Mouse (Mus musculus) heart, embryonic 13.5 days (tissue): ENCODE results near the gene Agmat. TPM values are rescaled to one million over a fixed set of nuclear protein-coding genes. Genes with fewer than 3 reads are reported as not detected.

ENCODE experiments used
- ATAC-seq: fragments of 200-750 bp; cut with Nextera tagmentation; 2 replicates; pipeline ENCODE4 v1.8.0; 2017; ENCODE audit warnings: moderate TSS enrichment; ENCODE audit not compliant: insufficient number of reproducible peaks, low FRiP score, low TSS enrichment; ENCODE audit errors: extremely low read depth
- H3K27ac ChIP-seq: fragments of 300-500 bp; sonication (generic); replicated peaks from 2 replicates; pipeline ENCODE4 v1.5.1; 2015; ENCODE audit warnings: moderate library complexity, mild to moderate bottlenecking, inconsistent platforms
- H3K27me3 ChIP-seq: fragments of 300-500 bp; sonication (generic); replicated peaks from 2 replicates; pipeline ENCODE4 v1.6.1; 2015; ENCODE audit warnings: mild to moderate bottlenecking, inconsistent platforms
- H3K36me3 ChIP-seq: fragments of 300-500 bp; sonication (generic); 2 replicates; pipeline ENCODE4 v1.6.1; 2015; ENCODE audit warnings: mild to moderate bottlenecking, inconsistent platforms
- H3K4me1 ChIP-seq: fragments of 300-500 bp; sonication (generic); 2 replicates; pipeline ENCODE4 v1.6.1; 2015; ENCODE audit warnings: inconsistent platforms
- H3K4me2 ChIP-seq: fragments of 300-500 bp; sonication (generic); 2 replicates; pipeline ENCODE4 v1.6.1; 2015; ENCODE audit warnings: inconsistent platforms, mild to moderate bottlenecking, moderate library complexity
- H3K4me3 ChIP-seq: fragments of 300-500 bp; sonication (generic); 2 replicates; pipeline ENCODE4 v1.5.1; 2015; ENCODE audit warnings: moderate library complexity, mild to moderate bottlenecking, inconsistent platforms
- H3K9ac ChIP-seq: fragments of 300-500 bp; sonication (generic); 2 replicates; pipeline ENCODE4 v1.6.1; 2015; ENCODE audit warnings: inconsistent platforms, mild to moderate bottlenecking, moderate library complexity
- H3K9me3 ChIP-seq: fragments of 300-500 bp; sonication (generic); 2 replicates; pipeline ENCODE4 v1.6.1; 2016; ENCODE audit warnings: inconsistent platforms
- WGBS: fragments of 180-500 bp; shearing (Covaris S2); methylation state at CpG from one replicate; pipeline ENCODE4 v1.1.7; 2015; ENCODE audit warnings: mixed read lengths; 5-methylcytosine and 5-hydroxymethylcytosine counted together
- polyA plus RNA-seq: library from polyadenylated mRNA; unstranded; fragments of >200 nt; fragmentation: Nextera tagmentation; extraction: Ambion mirVana; gene quantifications from 2 replicates; pipeline ENCODE4 v1.2.1, GENCODE M21; 2015

Agmat gene
- polyA plus RNA-seq, 1 experiment from 2014 or later: 1.0 TPM

DNA sequence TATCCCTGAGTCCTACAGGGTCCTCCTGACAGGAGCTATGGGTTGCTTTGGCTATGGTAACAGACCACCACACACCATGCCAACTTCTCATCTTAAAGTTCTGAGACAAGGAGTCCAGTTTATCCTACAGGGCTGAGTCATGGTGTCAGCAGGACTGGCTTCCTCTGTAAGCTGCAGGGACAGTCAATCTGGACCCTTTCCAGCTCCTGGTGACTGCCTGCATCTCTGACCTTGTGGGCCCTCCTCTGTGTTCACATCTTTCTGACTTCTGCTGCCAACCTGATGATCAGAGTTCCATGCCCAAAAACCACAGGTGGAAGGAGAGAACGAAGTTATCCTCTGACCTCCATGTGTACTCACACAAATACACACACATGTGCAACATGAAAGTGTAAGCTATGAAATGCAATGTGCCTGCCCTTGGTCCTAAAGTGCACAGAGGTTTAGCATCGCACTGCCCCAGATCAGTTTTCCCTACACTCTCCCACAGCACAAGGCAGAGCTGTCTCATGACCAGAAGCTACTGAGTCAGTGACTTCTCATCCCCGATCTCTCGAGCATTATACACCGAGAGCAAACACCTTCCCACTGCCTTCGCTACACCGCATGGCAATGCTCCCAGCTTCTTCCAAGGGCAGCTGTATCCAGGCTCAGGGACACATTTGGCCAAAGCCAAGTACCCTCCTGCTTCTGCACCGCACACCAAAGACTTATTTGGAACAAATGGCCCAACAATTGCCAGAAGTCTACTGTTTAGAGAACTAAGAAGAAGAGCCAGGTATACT, 34.9 kb downstream of the Agmat start:
- Histone ChIP-seq H3K36me3 (peaks cover 98% of the 10 kb centered on the region), H3K27ac (no peak overlapping the region), H3K4me2 (no peak overlapping the region), H3K9ac (no peak overlapping the region), H3K27me3 (no peaks in the 10 kb centered on the region), H3K4me3 (no peak overlapping the region), H3K9me3 (no peaks in the 10 kb centered on the region), H3K4me1 (no peaks in the 10 kb centered on the region)
- no peak; the same call in 1 of the 2 replicates for ATAC-seq
- WGBS: 92% methylated on average over 8 of the region's 8 CpGs

DNA sequence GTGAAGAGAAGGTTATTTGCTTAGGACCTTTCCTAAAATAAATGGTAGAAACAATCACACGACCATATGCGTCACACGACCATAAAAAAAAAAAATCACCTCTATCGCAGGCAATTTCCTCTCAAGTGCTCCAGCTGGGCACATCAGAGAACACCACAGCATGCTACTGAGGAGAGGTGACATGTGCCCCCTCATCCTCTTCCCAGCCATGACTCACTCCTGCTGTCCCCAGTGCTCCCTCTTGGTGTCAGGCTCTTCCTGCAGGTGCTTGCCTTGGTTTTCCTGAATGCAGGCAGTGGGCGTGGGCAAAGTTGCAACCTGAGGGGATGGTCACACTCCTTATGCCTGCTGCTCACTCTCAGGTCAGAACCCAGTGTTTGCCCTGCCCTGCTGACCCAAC, 38.4 kb downstream of the Agmat start:
- no peak for ATAC-seq
- Histone ChIP-seq H3K4me2 (no peak overlapping the region), H3K9ac (no peak overlapping the region), H3K4me1 (peaks cover 4% of the 10 kb centered on the region), H3K27me3 (no peaks in the 10 kb centered on the region), H3K27ac (no peak overlapping the region), H3K9me3 (no peaks in the 10 kb centered on the region), H3K4me3 (no peak overlapping the region), H3K36me3 (peaks cover 87% of the 10 kb centered on the region)
- 75% methylated on average over 5 of the region's 5 CpGs for WGBS

DNA sequence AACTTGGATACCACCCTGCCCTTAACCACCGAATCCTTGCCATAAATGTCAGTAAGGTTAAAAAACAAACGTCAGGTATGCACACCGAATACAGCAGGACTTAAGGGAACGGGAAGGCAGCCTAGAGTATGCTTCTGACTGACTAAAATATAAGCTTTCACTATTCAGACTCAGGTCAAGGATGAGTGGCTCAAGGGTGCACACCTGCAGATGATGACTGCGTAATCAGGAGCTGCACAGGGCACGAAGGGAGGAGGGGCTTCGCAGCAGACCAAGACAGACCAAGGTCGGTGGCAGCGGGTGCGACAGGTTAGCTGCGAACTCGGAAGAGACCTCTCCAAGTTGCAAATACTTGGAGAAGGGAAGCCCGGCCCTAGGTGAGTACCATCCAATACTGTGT, 39.7 kb downstream of the Agmat start:
- H3K36me3 ChIP-seq: peaks cover 74% of the 10 kb centered on the region
- H3K9ac ChIP-seq: no peak overlapping the region
- H3K4me3 ChIP-seq: no peak overlapping the region
- H3K9me3 ChIP-seq: no peaks in the 10 kb centered on the region
- H3K4me2 ChIP-seq: no peak overlapping the region
- no peak overlapping the region for H3K27ac ChIP-seq
- no peak for ATAC-seq
- H3K4me1 ChIP-seq: peaks cover 9% of the 10 kb centered on the region
- WGBS: 84% methylated on average over 13 of the region's 13 CpGs
- no peaks in the 10 kb centered on the region for H3K27me3 ChIP-seq

DNA sequence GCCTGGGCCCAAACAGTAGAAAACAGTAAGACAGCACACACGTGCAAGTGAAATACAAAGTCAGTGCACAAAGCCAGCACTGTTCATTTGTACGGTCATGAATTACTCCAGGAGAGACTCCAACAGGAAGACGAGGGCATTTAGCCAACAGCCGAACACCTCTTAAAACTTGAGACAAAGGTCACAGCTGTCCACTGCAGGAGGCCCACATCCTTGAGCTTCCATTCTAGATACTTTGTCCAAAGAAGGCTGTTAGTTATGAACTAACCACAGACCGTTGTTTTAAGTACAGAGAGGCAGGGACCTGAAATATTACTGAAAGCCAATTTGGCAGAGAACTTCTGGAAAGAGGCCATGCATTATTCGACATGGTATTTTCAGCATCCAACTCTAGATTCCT, 40.6 kb downstream of the Agmat start:
- H3K4me1 ChIP-seq: peaks cover 13% of the 10 kb centered on the region
- no peak overlapping the region for H3K4me3 ChIP-seq
- no peak overlapping the region for H3K4me2 ChIP-seq
- 81% methylated on average over 6 of the region's 6 CpGs for WGBS
- no peak for ATAC-seq
- no peak overlapping the region; the same call in 1 of the 2 replicates for H3K9ac ChIP-seq
- H3K9me3 ChIP-seq: no peaks in the 10 kb centered on the region
- H3K27me3 ChIP-seq: no peaks in the 10 kb centered on the region
- H3K36me3 ChIP-seq: peaks cover 65% of the 10 kb centered on the region
- no peak overlapping the region for H3K27ac ChIP-seq

DNA sequence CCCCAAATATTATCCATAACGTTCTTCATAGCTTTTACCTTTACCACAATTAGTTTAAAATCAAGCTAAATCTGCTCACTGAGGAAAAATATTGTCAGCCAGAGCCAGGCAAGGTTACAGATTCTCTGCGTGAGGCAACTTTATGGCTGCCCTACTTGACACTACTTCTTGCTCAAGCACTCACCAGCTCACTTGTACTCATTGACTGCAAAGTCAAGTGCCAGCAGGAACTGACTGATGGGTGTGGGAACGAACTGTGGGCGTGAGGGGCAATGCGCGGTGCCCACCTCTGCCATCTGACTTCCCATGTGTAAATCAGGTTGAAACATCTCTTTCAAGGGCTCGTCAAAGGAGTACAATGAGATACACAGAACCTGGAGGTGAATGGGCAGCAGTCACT, 41.0 kb downstream of the Agmat start:
- Histone ChIP-seq H3K27ac (no peak overlapping the region), H3K36me3 (peaks cover 61% of the 10 kb centered on the region)

DNA sequence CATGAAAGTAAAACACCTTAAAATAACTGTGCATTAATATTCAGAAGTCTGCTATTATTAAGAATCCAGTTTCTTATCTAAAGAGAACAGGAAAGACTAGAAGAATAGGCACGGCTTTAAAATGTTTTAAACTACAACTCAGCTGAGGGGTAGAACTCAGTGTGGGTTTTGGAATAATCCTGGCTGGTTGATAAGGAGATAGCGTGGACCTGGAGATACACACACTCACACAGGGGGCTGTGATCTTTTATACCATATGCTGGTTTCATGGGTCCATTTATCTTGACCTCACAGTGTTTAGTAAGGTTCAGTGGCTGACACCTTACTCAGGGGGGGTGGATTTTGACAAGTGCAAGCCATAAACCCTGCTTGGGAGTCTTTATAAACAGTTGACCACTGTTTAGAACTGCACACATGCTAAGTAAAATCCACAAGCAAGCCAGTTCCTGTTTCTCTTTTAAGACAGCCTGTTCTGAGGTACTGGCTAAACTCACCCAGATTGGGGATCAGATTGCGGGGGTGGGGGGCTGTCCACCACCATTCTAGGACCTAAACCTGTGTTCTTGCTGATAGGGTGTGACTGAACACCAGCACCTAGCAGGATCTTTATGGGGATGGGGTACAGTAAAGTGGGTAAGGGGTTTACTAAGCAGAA, 43.2 kb downstream of the Agmat start:
- WGBS: 33% methylated on average over 3 of the region's 3 CpGs
- H3K9me3 ChIP-seq: no peaks in the 10 kb centered on the region
- no peak for ATAC-seq

More for the DNA sequence above, 41.0 kb downstream of the Agmat start:
- H3K4me2 ChIP-seq: no peak overlapping the region
- peaks cover 13% of the 10 kb centered on the region for H3K4me1 ChIP-seq
- 86% methylated on average over 7 of the region's 7 CpGs for WGBS
- no peaks in the 10 kb centered on the region for H3K27me3 ChIP-seq
- ATAC-seq: no peak
- H3K4me3 ChIP-seq: no peak overlapping the region
- no peaks in the 10 kb centered on the region for H3K9me3 ChIP-seq
- H3K9ac ChIP-seq: no peak overlapping the region; the same call in 1 of the 2 replicates

DNA sequence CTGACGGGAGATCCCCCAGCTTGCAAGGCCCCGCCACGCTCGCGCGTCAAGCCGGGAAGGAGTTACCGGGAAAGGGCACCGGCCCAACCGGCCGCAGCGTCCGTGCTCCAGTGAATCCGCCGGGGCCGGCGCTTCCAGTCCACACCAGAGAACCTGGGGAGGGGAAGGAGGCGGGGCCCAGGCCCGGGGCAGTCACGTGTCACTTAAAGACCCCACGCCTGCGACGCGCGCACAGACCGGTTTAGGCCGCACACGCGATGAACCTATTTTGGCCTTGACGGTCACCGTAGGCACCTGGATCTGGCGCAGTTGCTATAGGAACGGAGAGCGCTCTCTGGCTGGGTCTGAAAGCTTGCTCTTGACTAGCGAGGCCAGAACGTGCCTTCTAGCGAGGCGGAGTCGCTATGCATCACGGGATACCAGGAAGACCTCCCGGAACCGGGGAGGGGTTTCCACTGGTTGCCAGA, 44.1 kb downstream of the Agmat start, which contains the start of gene Dnajc16:
Gene Dnajc16 (minus strand): TSS at position 408 of the 467 bp plus-strand sequence.
- no peaks in the 10 kb centered on the region for H3K27me3 ChIP-seq
- WGBS: under 1% methylated on average over 42 of the region's 42 CpGs
- H3K4me3 ChIP-seq: peak within 1 kb of the TSS; percentile 66
- peak; percentile 80 for ATAC-seq
- peak within 1 kb of the TSS; percentile 57 for H3K27ac ChIP-seq
- no peaks in the 10 kb centered on the region for H3K9me3 ChIP-seq
- peak within 1 kb of the TSS; percentile 82 for H3K4me2 ChIP-seq
- peak within 1 kb of the TSS; percentile 87 for H3K9ac ChIP-seq
- peaks cover 30% of the 10 kb centered on the region for H3K36me3 ChIP-seq
- peaks cover 31% of the 10 kb centered on the region for H3K4me1 ChIP-seq

More for the DNA sequence above, 43.2 kb downstream of the Agmat start:
- peaks cover 38% of the 10 kb centered on the region for H3K36me3 ChIP-seq
- peak overlapping the region; percentile 57 for H3K27ac ChIP-seq
- peak overlapping the region; percentile 66 for H3K4me3 ChIP-seq
- peak overlapping the region; percentile 87 for H3K9ac ChIP-seq
- peak overlapping the region; percentile 82 for H3K4me2 ChIP-seq
- H3K4me1 ChIP-seq: peaks cover 23% of the 10 kb centered on the region
- H3K27me3 ChIP-seq: no peaks in the 10 kb centered on the region

DNA sequence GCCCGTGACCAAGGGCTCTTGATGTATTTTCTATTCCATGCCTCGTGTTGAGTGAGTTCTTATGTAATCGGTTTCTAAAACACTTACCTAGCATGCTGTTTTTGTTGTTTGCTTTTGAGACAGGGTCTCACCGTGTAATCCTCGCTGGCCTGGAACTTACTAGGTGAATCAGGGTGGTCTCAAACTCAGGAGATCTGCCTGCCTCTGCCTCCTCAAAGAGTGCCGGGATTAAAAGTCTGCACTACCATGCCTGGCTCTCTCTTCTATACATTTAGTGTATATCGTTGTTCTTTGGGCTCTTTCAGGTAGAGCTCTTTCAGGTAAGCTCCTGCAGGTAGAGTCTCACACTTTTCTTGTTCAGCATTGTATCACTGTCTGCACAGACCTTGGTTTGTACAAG, 45.0 kb downstream of the Agmat start:
- Histone ChIP-seq H3K27me3 (no peaks in the 10 kb centered on the region), H3K4me3 (peak overlapping the region; percentile 66; the same call in 1 of the 2 replicates), H3K4me2 (peak overlapping the region; percentile 82; the same call in 1 of the 2 replicates), H3K36me3 (peaks cover 24% of the 10 kb centered on the region), H3K27ac (no peak overlapping the region), H3K9me3 (no peaks in the 10 kb centered on the region), H3K9ac (no peak overlapping the region), H3K4me1 (peaks cover 32% of the 10 kb centered on the region)
- WGBS: 87% methylated on average over 7 of the region's 7 CpGs
- no peak for ATAC-seq

DNA sequence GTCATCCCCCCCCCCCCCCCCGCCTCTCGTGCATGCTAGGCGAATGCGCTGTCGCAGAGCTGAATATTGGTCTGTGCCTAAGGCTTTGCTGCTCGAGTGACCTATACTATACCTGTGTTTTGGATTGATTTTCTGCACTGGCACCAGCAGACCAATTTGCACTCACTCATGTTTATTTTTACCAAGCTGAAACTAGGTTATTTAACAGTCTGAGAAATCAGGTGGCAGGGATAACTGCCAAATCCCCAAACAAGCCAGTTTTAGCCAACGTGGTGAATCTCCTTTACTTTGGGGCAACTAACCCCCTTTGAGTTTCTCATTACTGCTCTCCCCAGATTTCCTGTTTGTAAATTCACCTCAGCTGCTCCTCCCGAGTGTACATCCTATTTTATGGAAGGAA, 45.5 kb downstream of the Agmat start:
- H3K27me3 ChIP-seq: no peaks in the 10 kb centered on the region
- H3K36me3 ChIP-seq: peaks cover 25% of the 10 kb centered on the region
- ATAC-seq: no peak
- H3K27ac ChIP-seq: no peak overlapping the region
- 87% methylated on average over 8 of the region's 8 CpGs for WGBS
- H3K9me3 ChIP-seq: no peaks in the 10 kb centered on the region
- no peak overlapping the region for H3K9ac ChIP-seq
- H3K4me2 ChIP-seq: no peak overlapping the region
- no peak overlapping the region for H3K4me3 ChIP-seq
- peaks cover 32% of the 10 kb centered on the region for H3K4me1 ChIP-seq

DNA sequence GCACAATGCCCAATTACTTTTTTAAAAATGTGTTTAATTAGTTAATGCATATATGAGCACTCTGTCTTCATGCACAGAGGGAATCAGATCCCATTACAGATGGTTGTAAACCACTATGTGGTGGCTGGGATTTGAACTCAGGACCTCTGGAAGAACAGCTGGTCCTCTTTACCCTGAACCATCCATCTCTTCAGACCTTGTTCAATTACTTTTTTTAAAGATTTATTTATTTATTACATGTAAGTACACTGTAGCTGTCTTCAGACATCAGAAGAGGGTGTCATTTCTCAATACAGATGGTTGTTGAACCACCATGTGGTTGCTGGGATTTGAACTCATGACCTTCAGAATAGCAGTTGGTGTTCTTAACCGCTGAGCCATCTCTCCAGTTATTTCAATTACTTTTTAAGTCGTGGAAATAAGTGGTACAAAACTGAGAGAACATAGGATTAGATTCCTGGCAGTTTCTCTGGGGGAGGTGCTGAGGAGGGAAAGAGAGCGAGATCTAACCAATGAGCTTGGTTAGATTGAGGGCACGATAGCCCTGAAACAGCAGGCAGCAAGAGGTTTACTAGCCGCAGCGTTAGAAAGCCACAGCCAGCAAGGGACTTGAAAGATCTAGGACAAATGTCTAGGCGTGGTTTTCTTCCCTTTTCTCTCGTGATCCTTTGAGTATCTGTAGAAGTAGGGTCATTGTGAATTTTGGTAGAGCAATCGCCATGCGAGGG, 46.2 kb downstream of the Agmat start:
- H3K27me3 ChIP-seq: no peaks in the 10 kb centered on the region
- H3K4me2 ChIP-seq: peak overlapping the region; percentile 77
- peaks cover 32% of the 10 kb centered on the region for H3K4me1 ChIP-seq
- H3K36me3 ChIP-seq: peaks cover 25% of the 10 kb centered on the region
- no peaks in the 10 kb centered on the region for H3K9me3 ChIP-seq
- H3K4me3 ChIP-seq: peak overlapping the region; percentile 84
- no peak for ATAC-seq
- H3K9ac ChIP-seq: peak overlapping the region; percentile 88
- 12% methylated on average over 10 of the region's 10 CpGs for WGBS
- H3K27ac ChIP-seq: peak overlapping the region; percentile 97
